Mouse (Mus musculus): ENCODE data around the gene Klf1.

The Klf1 gene

GRCm38 (mm10) chr8:84935489-84935888 is 33.8 kb downstream of the Klf1 start:
- no peak for DNase-seq (ENCODE audit: low spot score in 2 of 2)

- DNase-seq (ENCODE audit: low spot score in 2 of 2): no peak
These were observed 34.6 kb downstream of the Klf1 start for GRCm38 (mm10) chr8:84936041-84936961.

- no peak for DNase-seq (ENCODE audit: low spot score in 2 of 2)
These were observed 35.3 kb downstream of the Klf1 start, which contains the start of gene Mast1 for GRCm38 (mm10) chr8:84936962-84937546. Gene Mast1 (minus strand): TSS chr8:84937359.

- no peak for DNase-seq (ENCODE audit: low spot score in 2 of 2)
These were observed 36.1 kb downstream of the Klf1 start for GRCm38 (mm10) chr8:84937620-84938485.

- DNase-seq (ENCODE audit: low spot score in 2 of 2): no peak
These were observed 42.0 kb downstream of the Klf1 start for GRCm38 (mm10) chr8:84943699-84944098.

GRCm38 (mm10) chr8:84944478-84945160 is 42.9 kb downstream of the Klf1 start:
- DNase-seq (ENCODE audit: low spot score in 2 of 2): no peak

GRCm38 (mm10) chr8:84945235-84945632 is 43.5 kb downstream of the Klf1 start:
- no peak for DNase-seq (ENCODE audit: low spot score in 2 of 2)

GRCm38 (mm10) chr8:84945633-84946527 is 44.2 kb downstream of the Klf1 start:
- DNase-seq (ENCODE audit: low spot score in 2 of 2): no peak

- no peak for DNase-seq (ENCODE audit: low spot score in 2 of 2)
These were observed 45.0 kb downstream of the Klf1 start, which contains the start of gene Rtbdn for GRCm38 (mm10) chr8:84946528-84947240. Gene Rtbdn (plus strand): TSS chr8:84946991.

- DNase-seq (ENCODE audit: low spot score in 2 of 2): no peak
These were observed 45.5 kb downstream of the Klf1 start for GRCm38 (mm10) chr8:84947241-84947545.

GRCm38 (mm10) chr8:84949753-84950152 is 48.0 kb downstream of the Klf1 start:
- DNase-seq (ENCODE audit: low spot score in 2 of 2): no peak

GRCm38 (mm10) chr8:84952612-84953255 is 51.0 kb downstream of the Klf1 start:
- no peak for DNase-seq (ENCODE audit: low spot score in 2 of 2)
